Mouse (Mus musculus): ENCODE measurements around the gene Zfp112. TPM values are rescaled to one million over a fixed set of nuclear protein-coding genes. Genes with fewer than 3 reads are reported as not detected.
"Not testable (repeated sequence)": the region's sequence is repeated elsewhere in the genome, so short reads cannot be mapped to it uniquely, and the experiment has no call there.

Gene Zfp112
- 10.2 and 12.4 TPM in 2 replicates for polyA plus RNA-seq (2015; fragmentation: Nextera tagmentation; extraction: Ambion mirVana)

DNA sequence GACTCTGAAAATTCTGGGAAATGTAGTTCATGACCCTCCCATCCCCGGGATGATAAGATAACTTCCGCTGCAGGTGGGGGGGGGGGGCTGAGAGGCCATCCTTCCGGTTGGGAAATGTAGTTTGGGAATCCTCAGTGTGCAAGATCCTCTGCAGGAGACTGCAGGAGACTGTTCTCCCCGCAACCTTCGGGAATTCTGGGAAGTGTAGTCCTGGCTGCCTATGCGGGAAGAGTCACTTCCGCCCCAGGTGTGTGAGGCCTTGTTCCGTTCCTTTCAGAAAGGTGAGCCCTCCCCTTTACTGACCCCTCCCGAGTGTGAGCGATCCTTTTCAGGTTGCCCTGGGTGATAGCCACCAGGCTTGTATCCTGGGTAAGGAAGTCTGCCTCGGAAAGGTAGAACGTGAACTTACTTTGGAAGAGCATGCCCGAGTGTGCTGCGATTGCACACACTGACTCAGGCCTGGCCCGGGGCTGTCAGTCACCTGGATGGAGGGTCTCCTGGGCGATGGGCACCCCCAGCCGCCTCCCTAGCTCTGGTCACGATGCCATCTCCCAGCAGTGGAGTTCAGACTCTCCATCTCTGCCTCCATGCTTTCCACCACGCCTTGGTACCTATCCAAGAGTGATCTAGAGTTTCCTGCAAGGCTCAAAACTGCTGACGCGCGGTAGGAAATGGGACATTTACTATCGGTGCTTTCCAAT is at the start of gene Zfp112:
Gene Zfp112, plus strand, starts transcription at position 159 of the 701 bp plus-strand sequence.
- Histone ChIP-seq H3K4me2 (peak within 1 kb of the TSS; percentile 79), H3K36me3 (peaks cover 25% of the 10 kb centered on the region), H3K27ac (peak within 1 kb of the TSS; percentile 71), H3K9me3 (peaks cover 27% of the 10 kb centered on the region), H3K4me3 (peak within 1 kb of the TSS; percentile 69), H3K27me3 (no peaks in the 10 kb centered on the region), H3K4me1 (replicated peaks) (peaks cover 8% of the 10 kb centered on the region), H3K9ac (peak within 1 kb of the TSS; percentile 84)
- WGBS: 3% methylated on average over 23 of the region's 23 CpGs
- peak; percentile 97 for ATAC-seq (ENCODE audit: low FRiP score)

- not testable (repeated sequence) for ATAC-seq (ENCODE audit: low FRiP score); H3K36me3 ChIP-seq; H3K4me3 ChIP-seq; H3K9me3 ChIP-seq; H3K4me1 ChIP-seq (replicated peaks); H3K27ac ChIP-seq; H3K4me2 ChIP-seq; H3K9ac ChIP-seq; H3K27me3 ChIP-seq
- WGBS: 14% methylated on average over 1 of the region's 1 CpGs
These were observed 37.7 kb upstream of the Zfp112 start for GRCm38 (mm10) chr7:24074424-24074823.

- H3K27ac ChIP-seq: peak within 1 kb of the TSS; percentile 79
- ATAC-seq (ENCODE audit: low FRiP score): peak; percentile 96
- peaks cover 32% of the 10 kb centered on the region for H3K36me3 ChIP-seq
- peak within 1 kb of the TSS; percentile 62 for H3K4me3 ChIP-seq
- H3K9ac ChIP-seq: peak within 1 kb of the TSS; percentile 78
- H3K4me1 ChIP-seq (replicated peaks): peaks cover 25% of the 10 kb centered on the region
- H3K27me3 ChIP-seq: no peaks in the 10 kb centered on the region
- peak within 1 kb of the TSS; percentile 80 for H3K4me2 ChIP-seq
- WGBS: 20% methylated on average over 44 of the region's 44 CpGs
- peaks cover 11% of the 10 kb centered on the region for H3K9me3 ChIP-seq
These were observed 30.3 kb upstream of the Zfp112 start, which contains the start of gene Zfp180 for GRCm38 (mm10) chr7:24081634-24082431. Gene Zfp180 (plus strand): TSS chr7:24081924.

DNA sequence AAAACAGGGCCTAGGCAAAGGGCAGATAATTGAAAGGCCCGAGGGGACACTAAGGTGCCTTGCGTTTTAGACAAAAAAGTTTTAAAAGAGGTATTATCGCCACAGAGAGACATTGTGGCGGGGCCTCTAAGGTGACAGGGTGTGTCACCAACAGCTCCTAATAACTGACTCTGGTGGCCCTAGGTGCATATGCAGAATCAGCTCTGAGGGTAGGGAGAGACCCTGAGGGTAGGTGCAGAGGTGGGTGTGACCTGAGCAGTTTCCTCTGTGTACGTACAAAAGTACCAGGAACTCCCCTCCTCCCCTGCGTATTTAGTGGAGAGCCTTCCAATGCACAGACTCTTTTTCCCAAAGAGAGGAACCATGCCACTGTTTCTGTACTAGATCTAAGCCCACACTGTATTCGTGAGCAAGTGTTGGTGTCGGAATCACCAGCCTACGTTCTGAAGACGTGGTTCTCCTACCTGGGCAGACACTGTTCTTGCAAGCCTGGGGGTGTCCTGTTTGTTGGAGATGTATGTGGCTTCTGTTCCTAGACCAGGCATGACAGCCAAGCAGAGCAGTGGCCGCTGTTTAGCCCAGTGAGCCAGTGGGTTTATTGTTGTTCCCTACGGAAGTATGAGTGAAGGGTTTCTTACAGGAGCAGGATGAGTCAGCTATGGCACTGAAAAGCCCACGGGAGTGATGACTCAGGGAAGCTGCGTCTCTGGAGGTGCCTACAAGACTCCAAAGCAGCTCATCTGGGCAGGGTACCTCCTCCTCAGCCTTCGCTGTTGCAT is 29.5 kb upstream of the Zfp112 start:
- Histone ChIP-seq H3K9me3 (peaks cover 19% of the 10 kb centered on the region), H3K9ac (peak overlapping the region; percentile 78), H3K4me1 (replicated peaks) (peaks cover 25% of the 10 kb centered on the region), H3K27ac (peak overlapping the region; percentile 79; the same call in 1 of the 2 replicates), H3K27me3 (no peaks in the 10 kb centered on the region), H3K4me3 (peak overlapping the region; percentile 62), H3K36me3 (peaks cover 40% of the 10 kb centered on the region), H3K4me2 (peak overlapping the region; percentile 80)
- ATAC-seq (ENCODE audit: low FRiP score): peak; percentile 39
- WGBS: 59% methylated on average over 15 of the region's 15 CpGs

- peaks cover 57% of the 10 kb centered on the region for H3K36me3 ChIP-seq
- ATAC-seq (ENCODE audit: low FRiP score): no peak
- WGBS: 97% methylated on average over 4 of the region's 4 CpGs
These were observed 25.2 kb upstream of the Zfp112 start for GRCm38 (mm10) chr7:24086871-24087270.

DNA sequence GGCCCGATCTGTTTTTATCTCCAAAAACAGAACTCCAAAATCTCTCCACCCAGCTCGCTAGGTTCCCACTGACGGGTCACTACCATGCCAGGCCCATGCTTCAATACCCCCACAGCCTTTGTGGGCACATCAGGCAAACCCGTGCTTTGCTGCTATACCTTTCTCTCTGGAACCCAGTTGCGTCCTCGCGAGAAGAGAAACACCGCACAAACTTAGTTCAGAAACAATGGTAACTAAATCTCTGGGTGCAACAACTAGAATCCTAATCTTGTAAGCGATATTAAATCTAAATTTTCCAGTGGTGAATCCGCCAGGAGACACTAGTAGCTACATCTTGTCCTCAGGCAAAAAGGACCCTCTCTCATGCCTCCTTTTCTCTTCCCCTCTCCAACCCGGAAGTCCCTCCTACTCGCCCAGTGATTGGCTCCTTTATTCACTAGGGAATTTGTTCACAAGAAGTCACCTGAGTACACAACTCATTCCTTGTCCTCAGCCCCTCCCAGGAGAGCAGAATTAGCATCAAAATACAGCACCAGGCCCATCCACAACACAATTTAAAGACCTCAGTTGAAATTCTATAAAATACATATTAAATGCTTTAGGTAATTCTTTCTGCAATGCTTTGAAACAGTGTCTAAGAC is 24.5 kb upstream of the Zfp112 start:
- peaks cover 61% of the 10 kb centered on the region for H3K36me3 ChIP-seq
- no peak overlapping the region for H3K4me2 ChIP-seq
- no peak overlapping the region for H3K4me3 ChIP-seq
- no peak overlapping the region for H3K27ac ChIP-seq
- 97% methylated on average over 12 of the region's 12 CpGs for WGBS
- no peaks in the 10 kb centered on the region for H3K27me3 ChIP-seq
- peaks cover 17% of the 10 kb centered on the region for H3K4me1 ChIP-seq (replicated peaks)
- H3K9ac ChIP-seq: no peak overlapping the region
- ATAC-seq (ENCODE audit: low FRiP score): no peak
- H3K9me3 ChIP-seq: peaks cover 40% of the 10 kb centered on the region

More at GRCm38 (mm10) chr7:24086871-24087270, 25.2 kb upstream of the Zfp112 start:
- Histone ChIP-seq H3K27me3 (no peaks in the 10 kb centered on the region), H3K4me3 (no peak overlapping the region), H3K4me1 (replicated peaks) (peaks cover 21% of the 10 kb centered on the region), H3K9me3 (peaks cover 36% of the 10 kb centered on the region), H3K4me2 (no peak overlapping the region), H3K27ac (no peak overlapping the region), H3K9ac (no peak overlapping the region)

GRCm38 (mm10) chr7:24104403-24104802 is 7.7 kb upstream of the Zfp112 start:
- Histone ChIP-seq H3K36me3 (peaks cover 100% of the 10 kb centered on the region), H3K9me3 (peaks cover 100% of the 10 kb centered on the region), H3K4me2 (no peak overlapping the region), H3K27me3 (no peaks in the 10 kb centered on the region), H3K4me3 (no peak overlapping the region), H3K27ac (no peak overlapping the region), H3K4me1 (replicated peaks) (no peaks in the 10 kb centered on the region), H3K9ac (no peak overlapping the region)
- ATAC-seq (ENCODE audit: low FRiP score): no peak
- WGBS: 96% methylated on average over 9 of the region's 9 CpGs

DNA sequence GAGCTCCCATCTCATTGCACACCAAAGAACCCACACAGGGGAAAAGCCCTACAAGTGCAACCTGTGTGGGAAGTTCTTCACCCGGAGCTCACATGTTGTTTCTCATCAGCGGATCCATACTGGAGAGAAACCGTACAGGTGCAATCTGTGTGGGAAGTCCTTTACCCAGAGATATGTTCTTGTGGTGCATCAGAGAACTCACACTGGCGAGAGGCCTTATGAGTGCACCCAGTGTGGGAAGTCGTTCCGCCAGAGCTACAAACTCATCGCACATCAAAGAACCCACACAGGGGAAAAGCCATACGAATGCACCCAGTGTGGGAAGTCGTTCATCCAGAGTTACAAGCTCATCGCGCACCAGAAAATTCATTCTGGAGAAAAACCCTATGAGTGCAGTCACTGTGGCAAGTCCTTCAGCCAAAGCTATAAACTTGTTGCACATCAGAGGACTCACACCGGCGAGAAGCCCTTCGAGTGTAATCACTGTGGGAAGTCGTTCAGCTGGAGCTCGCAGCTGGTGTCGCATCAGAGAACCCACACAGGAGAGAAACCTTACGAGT is 6.9 kb upstream of the Zfp112 start:
- no peak overlapping the region for H3K27ac ChIP-seq
- 94% methylated on average over 18 of the region's 18 CpGs for WGBS
- no peaks in the 10 kb centered on the region for H3K4me1 ChIP-seq (replicated peaks)
- no peak for ATAC-seq (ENCODE audit: low FRiP score)
- no peak overlapping the region for H3K4me2 ChIP-seq
- peaks cover 98% of the 10 kb centered on the region for H3K9me3 ChIP-seq
- no peaks in the 10 kb centered on the region for H3K27me3 ChIP-seq
- H3K36me3 ChIP-seq: peaks cover 96% of the 10 kb centered on the region
- H3K4me3 ChIP-seq: no peak overlapping the region; the same call in 1 of the 2 replicates
- H3K9ac ChIP-seq: no peak overlapping the region

DNA sequence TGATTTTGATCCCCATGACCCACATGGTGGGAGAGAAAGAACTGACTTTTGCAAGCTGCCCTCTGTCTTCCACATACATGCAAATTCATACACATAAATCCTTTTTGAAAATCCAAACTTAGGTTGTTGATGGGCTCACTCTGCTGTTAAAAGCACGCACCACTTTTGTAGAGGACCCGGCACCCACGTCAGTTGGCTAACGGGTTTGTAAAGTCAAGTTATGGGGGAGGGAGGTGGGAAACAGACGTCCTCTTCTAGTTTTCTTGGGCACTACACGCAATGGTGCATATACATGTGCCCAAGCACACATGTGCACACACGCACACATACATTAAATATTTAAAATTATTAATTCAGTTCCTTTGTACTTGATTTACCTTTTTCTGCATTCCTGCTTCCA is 1.3 kb upstream of the Zfp112 start:
- WGBS: 98% methylated on average over 7 of the region's 7 CpGs

GRCm38 (mm10) chr7:24111772-24112155 is 350 bp upstream of the Zfp112 start:
- Histone ChIP-seq H3K27me3 (no peaks in the 10 kb centered on the region), H3K4me3 (peak overlapping the region; percentile 69), H3K9me3 (peaks cover 32% of the 10 kb centered on the region), H3K27ac (peak overlapping the region; percentile 53; the same call in 1 of the 2 replicates), H3K4me2 (peak overlapping the region; percentile 79), H3K9ac (peak overlapping the region; percentile 67), H3K36me3 (peaks cover 31% of the 10 kb centered on the region), H3K4me1 (replicated peaks) (peaks cover 8% of the 10 kb centered on the region)
- 3% methylated on average over 9 of the region's 9 CpGs for WGBS
- ATAC-seq (ENCODE audit: low FRiP score): peak; percentile 78

More for the DNA sequence above, 1.3 kb upstream of the Zfp112 start:
- ATAC-seq (ENCODE audit: low FRiP score): no peak
- Histone ChIP-seq H3K4me3 (no peak overlapping the region), H3K27ac (no peak overlapping the region), H3K36me3 (peaks cover 40% of the 10 kb centered on the region), H3K9ac (no peak overlapping the region), H3K27me3 (no peaks in the 10 kb centered on the region), H3K4me1 (replicated peaks) (peaks cover 8% of the 10 kb centered on the region), H3K4me2 (no peak overlapping the region), H3K9me3 (peaks cover 42% of the 10 kb centered on the region)

- Histone ChIP-seq H3K9ac (peak overlapping the region; percentile 84), H3K4me2 (peak overlapping the region; percentile 79), H3K27me3 (no peaks in the 10 kb centered on the region), H3K4me1 (replicated peaks) (peaks cover 8% of the 10 kb centered on the region), H3K4me3 (peak overlapping the region; percentile 69), H3K9me3 (peaks cover 20% of the 10 kb centered on the region), H3K27ac (peak overlapping the region; percentile 71), H3K36me3 (peaks cover 18% of the 10 kb centered on the region)
- ATAC-seq (ENCODE audit: low FRiP score): peak; percentile 0; the same call in 1 of the 2 replicates
- 14% methylated on average over 12 of the region's 12 CpGs for WGBS
These were observed 887 bp downstream of the Zfp112 start for GRCm38 (mm10) chr7:24113001-24113400.

Data from hindbrain, embryonic 13.5 days (tissue).